Mouse (Mus musculus) macrophage (primary cell): ENCODE measurements around the gene Adcy1. TPM values are rescaled to one million over a fixed set of nuclear protein-coding genes. Genes with fewer than 3 reads are reported as not detected.

ENCODE experiments used
- H3K27ac ChIP-seq: fragments of 350-480 bp; formaldehyde crosslinking; 2 replicates; pipeline ENCODE4 v1.9.0; 2021
- H3K36me3 ChIP-seq: fragments of 350-480 bp; formaldehyde crosslinking; 2 replicates; pipeline ENCODE4 v1.9.0; 2021; ENCODE audit errors: inconsistent target
- H3K4me3 ChIP-seq: fragments of 350-480 bp; formaldehyde crosslinking; 2 replicates; pipeline ENCODE4 v1.9.0; 2021; ENCODE audit errors: inconsistent target
- H3K79me2 ChIP-seq: fragments of 350-480 bp; formaldehyde crosslinking; 2 replicates; pipeline ENCODE4 v1.9.0; 2021; ENCODE audit errors: inconsistent target
- WGBS: methylation state at CpG from one replicate; pipeline ENCODE4 v1.1.7; 2026; ENCODE audit warnings: inconsistent platforms; ENCODE audit not compliant: missing documents; 5-methylcytosine and 5-hydroxymethylcytosine counted together
- polyA plus RNA-seq: library from polyadenylated mRNA; stranded (reverse); fragments of 250-400 nt; gene quantifications from 3 replicates; pipeline ENCODE4 v1.2.4, GENCODE M21; 2018; ENCODE audit warnings: inconsistent platforms

The Adcy1 gene
- polyA plus RNA-seq, 1 experiment from 2014 or later: not detected

GRCm38 (mm10) chr11:7198006-7198405, 134.7 kb downstream of the Adcy1 start:
- WGBS: 90% methylated on average over 19 of the region's 19 CpGs
- Histone ChIP-seq H3K4me3 (no peak overlapping the region), H3K79me2 (no peaks in the 10 kb centered on the region), H3K27ac (no peak overlapping the region), H3K36me3 (no peaks in the 10 kb centered on the region)

GRCm38 (mm10) chr11:7198481-7199256, 135.4 kb downstream of the Adcy1 start:
- H3K27ac ChIP-seq: no peak overlapping the region

GRCm38 (mm10) chr11:7199736-7200392, 136.6 kb downstream of the Adcy1 start:
- Histone ChIP-seq H3K27ac (no peak overlapping the region), H3K36me3 (no peaks in the 10 kb centered on the region), H3K79me2 (no peaks in the 10 kb centered on the region), H3K4me3 (no peak overlapping the region)
- 47% methylated on average over 14 of the region's 14 CpGs for WGBS

More at GRCm38 (mm10) chr11:7198481-7199256, 135.4 kb downstream of the Adcy1 start:
- WGBS: 63% methylated on average over 10 of the region's 10 CpGs
- no peaks in the 10 kb centered on the region for H3K79me2 ChIP-seq
- no peaks in the 10 kb centered on the region for H3K36me3 ChIP-seq
- no peak overlapping the region for H3K4me3 ChIP-seq

- WGBS: 79% methylated on average over 9 of the region's 9 CpGs
- Histone ChIP-seq H3K4me3 (no peak overlapping the region), H3K27ac (no peak overlapping the region), H3K36me3 (no peaks in the 10 kb centered on the region), H3K79me2 (no peaks in the 10 kb centered on the region)
These were observed 137.1 kb downstream of the Adcy1 start for GRCm38 (mm10) chr11:7200393-7200783.

GRCm38 (mm10) chr11:7202206-7202605, 138.9 kb downstream of the Adcy1 start:
- Histone ChIP-seq H3K4me3 (no peak overlapping the region), H3K27ac (no peak overlapping the region), H3K79me2 (no peaks in the 10 kb centered on the region), H3K36me3 (no peaks in the 10 kb centered on the region)
- 72% methylated on average over 7 of the region's 7 CpGs for WGBS

GRCm38 (mm10) chr11:7203846-7204245, 140.6 kb downstream of the Adcy1 start:
- Histone ChIP-seq H3K79me2 (no peaks in the 10 kb centered on the region), H3K4me3 (no peak overlapping the region), H3K27ac (no peak overlapping the region), H3K36me3 (no peaks in the 10 kb centered on the region)
- 88% methylated on average over 9 of the region's 9 CpGs for WGBS

GRCm38 (mm10) chr11:7210343-7210742, 147.1 kb downstream of the Adcy1 start:
- Histone ChIP-seq H3K4me3 (no peak overlapping the region), H3K79me2 (no peaks in the 10 kb centered on the region), H3K27ac (no peak overlapping the region), H3K36me3 (no peaks in the 10 kb centered on the region)
- 19% methylated on average over 6 of the region's 6 CpGs for WGBS

GRCm38 (mm10) chr11:7211211-7211610, 147.9 kb downstream of the Adcy1 start:
- H3K79me2 ChIP-seq: no peaks in the 10 kb centered on the region
- no peak overlapping the region for H3K4me3 ChIP-seq
- WGBS: 15% methylated on average over 9 of the region's 9 CpGs
- H3K36me3 ChIP-seq: no peaks in the 10 kb centered on the region
- no peak overlapping the region for H3K27ac ChIP-seq

- no peaks in the 10 kb centered on the region for H3K79me2 ChIP-seq
- 22% methylated on average over 17 of the region's 17 CpGs for WGBS
- no peak overlapping the region for H3K4me3 ChIP-seq
- no peaks in the 10 kb centered on the region for H3K36me3 ChIP-seq
- no peak overlapping the region for H3K27ac ChIP-seq
These were observed 149.0 kb downstream of the Adcy1 start for GRCm38 (mm10) chr11:7212126-7212798.

GRCm38 (mm10) chr11:7213161-7213500, 149.8 kb downstream of the Adcy1 start:
- no peak overlapping the region for H3K4me3 ChIP-seq
- no peaks in the 10 kb centered on the region for H3K79me2 ChIP-seq
- no peaks in the 10 kb centered on the region for H3K36me3 ChIP-seq
- 6% methylated on average over 15 of the region's 19 CpGs for WGBS
- no peak overlapping the region for H3K27ac ChIP-seq

- Histone ChIP-seq H3K79me2 (no peaks in the 10 kb centered on the region), H3K4me3 (no peak within 1 kb of the TSS), H3K27ac (no peak within 1 kb of the TSS), H3K36me3 (no peaks in the 10 kb centered on the region)
- 2% methylated on average over 98 of the region's 104 CpGs for WGBS
These were observed 150.4 kb downstream of the Adcy1 start, which contains the start of gene Igfbp3 for GRCm38 (mm10) chr11:7213501-7214341. TSS of gene Igfbp3 (minus strand) at chr11:7213923.

- Histone ChIP-seq H3K36me3 (no peaks in the 10 kb centered on the region), H3K79me2 (no peaks in the 10 kb centered on the region), H3K4me3 (no peak overlapping the region), H3K27ac (no peak overlapping the region)
- 4% methylated on average over 12 of the region's 12 CpGs for WGBS
These were observed 151.0 kb downstream of the Adcy1 start for GRCm38 (mm10) chr11:7214342-7214660.

- Histone ChIP-seq H3K79me2 (no peaks in the 10 kb centered on the region), H3K4me3 (no peak overlapping the region), H3K27ac (no peak overlapping the region), H3K36me3 (no peaks in the 10 kb centered on the region)
- WGBS: 3% methylated on average over 14 of the region's 14 CpGs
These were observed 151.5 kb downstream of the Adcy1 start for GRCm38 (mm10) chr11:7214761-7215160.

- Histone ChIP-seq H3K27ac (no peak overlapping the region), H3K79me2 (no peaks in the 10 kb centered on the region), H3K4me3 (no peak overlapping the region), H3K36me3 (no peaks in the 10 kb centered on the region)
- 10% methylated on average over 8 of the region's 8 CpGs for WGBS
These were observed 152.4 kb downstream of the Adcy1 start for GRCm38 (mm10) chr11:7215703-7216102.
